Mouse (Mus musculus): Measurements from ENCODE around the gene Tmem30b. TPM values are rescaled to one million over a fixed set of nuclear protein-coding genes. Genes with fewer than 3 reads are reported as not detected.

Tmem30b gene
- total RNA-seq, 2 experiments from 2014 or later = 0.21 TPM; not detected in 1

- no peak for DNase-seq (ENCODE audit: low spot score in 2 of 2)
Observed at GRCm38 (mm10) chr12:73517768-73518167, 28.4 kb downstream of the Tmem30b start.

DNA sequence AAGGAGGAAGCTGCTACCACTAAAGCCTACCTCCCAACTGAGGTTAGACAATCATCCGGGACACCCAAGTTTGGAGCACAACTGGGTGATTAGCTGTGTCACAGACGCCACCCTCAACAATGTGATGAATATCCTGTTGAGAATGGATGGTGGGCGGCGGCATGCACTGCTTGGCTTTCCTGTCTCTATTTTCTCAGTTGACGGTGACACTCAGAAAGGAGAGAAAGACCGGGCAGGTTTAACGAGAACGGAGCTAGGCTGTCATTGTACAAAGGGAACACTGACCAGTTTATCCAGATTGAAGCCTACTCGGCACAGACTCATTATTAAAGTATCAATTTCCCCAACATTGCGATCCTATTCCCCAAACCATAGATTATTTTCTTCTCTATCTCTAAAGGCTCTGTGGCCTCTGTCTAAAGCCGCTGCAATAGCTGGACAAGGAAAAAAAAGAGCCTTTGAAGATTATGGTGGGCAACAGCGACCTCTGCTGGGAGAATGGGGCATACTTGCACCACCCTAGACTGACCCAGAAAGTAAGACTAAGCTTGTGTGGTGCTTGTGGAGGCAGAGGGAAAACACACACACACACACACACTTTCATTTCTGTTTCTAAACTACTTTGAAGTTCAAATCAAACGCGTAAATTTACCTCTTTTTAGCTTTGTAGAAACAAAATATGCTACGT lies 29.0 kb downstream of the Tmem30b start:
- peak; percentile 76 to 80 for DNase-seq (ENCODE audit: low spot score in 2 of 2)

DNA sequence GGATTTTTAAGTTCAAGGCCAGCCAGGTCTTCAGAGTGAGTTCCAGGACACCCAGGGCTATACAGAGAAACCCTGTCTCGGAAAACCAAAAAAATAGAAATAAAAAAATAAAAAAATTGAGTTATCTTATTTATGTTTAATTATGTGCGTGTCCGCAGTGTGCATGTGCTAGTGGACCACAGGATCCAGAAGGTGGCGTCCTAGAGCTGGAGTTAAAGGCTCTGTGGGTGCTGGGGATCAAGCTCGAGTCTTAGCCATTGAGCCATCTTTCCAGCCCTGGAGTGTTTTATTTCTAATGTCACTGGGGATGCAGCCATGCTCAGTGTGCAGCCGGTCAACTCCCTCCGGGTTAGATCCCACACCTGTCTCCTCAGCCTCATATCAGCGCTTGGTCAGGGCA lies 29.7 kb downstream of the Tmem30b start:
- no peak for DNase-seq (ENCODE audit: low spot score in 2 of 2)

DNA sequence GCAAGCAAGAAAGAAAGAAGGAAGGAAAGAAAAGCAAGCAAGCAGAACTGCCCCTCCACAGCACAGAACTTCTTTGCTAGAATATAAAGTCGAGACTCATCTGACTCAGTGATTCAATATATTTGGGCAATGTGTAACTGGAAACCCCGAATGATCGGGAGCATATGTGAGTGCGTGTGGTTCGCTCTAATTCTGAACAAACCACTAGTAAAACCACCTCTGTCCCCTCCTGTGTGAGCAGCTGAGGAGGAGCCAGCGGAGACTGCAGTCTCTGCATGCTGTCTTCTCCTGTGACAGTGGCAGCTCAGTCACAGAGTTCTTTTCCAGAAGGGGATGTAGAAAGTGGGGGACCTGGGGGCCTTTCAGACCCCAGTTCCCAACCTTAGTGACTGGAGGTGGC lies 31.5 kb downstream of the Tmem30b start:
- DNase-seq (ENCODE audit: low spot score in 2 of 2) = no peak

- DNase-seq (ENCODE audit: low spot score in 2 of 2) = no peak
Observed at GRCm38 (mm10) chr12:73513958-73514357, 32.2 kb downstream of the Tmem30b start.

DNA sequence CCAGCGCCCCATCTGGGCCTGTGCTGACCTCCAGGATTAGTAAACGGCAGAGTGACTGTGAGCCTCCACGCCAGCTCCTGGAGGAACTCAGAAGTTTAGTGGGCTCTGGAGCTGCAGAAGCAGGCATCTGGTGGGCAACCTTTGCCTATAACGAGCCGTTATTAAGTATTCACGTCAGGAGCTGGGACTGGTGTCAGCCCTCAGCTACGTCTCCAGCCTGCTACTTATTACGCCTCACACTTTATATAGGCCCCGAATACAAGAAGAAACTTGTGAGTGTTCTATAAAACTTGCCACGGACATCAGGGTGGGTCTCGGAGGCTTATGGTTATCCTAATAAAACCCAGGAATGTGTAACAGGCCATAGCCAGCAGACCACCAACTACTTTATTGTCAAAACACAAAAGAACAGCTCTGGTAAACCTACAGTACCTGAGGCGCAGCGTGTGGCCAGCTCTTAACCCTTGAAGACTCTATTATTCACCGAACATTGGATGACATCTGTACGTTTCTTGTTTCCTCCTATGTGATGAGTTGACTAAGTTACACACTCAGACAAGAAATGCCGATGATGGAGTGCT lies 34.6 kb downstream of the Tmem30b start:
- no peak for DNase-seq (ENCODE audit: low spot score in 2 of 2)

DNA sequence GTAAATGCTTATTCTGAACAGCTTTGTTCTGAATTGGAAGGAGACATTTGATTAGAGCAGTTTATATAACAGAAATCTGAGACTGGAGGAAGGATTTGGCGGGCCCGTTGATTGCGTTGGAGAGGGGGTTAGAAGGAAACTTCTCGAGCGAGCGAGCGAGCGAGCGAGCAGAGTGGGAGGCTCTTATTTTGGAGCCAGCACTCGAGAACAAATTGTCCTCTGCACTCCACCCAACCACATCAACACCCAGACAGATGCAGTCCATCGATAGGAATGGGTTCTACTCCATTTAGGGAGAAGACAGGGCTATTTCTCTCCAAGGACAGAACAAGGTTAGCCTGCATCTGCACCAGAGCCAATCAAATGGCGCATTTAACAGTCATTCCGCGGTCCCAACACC lies 39.1 kb downstream of the Tmem30b start:
- no peak for DNase-seq (ENCODE audit: low spot score in 2 of 2)

GRCm38 (mm10) chr12:73506648-73507047 lies 39.5 kb downstream of the Tmem30b start:
- no peak for DNase-seq (ENCODE audit: low spot score in 2 of 2)

- DNase-seq (ENCODE audit: low spot score in 2 of 2) = no peak
Observed at GRCm38 (mm10) chr12:73500689-73501326, 45.4 kb downstream of the Tmem30b start.

- no peak for DNase-seq (ENCODE audit: low spot score in 2 of 2)
Observed at GRCm38 (mm10) chr12:73495172-73495571, 51.0 kb downstream of the Tmem30b start.

GRCm38 (mm10) chr12:73493929-73494530 lies 52.2 kb downstream of the Tmem30b start:
- DNase-seq (ENCODE audit: low spot score in 2 of 2) = no peak

Other genes with a start within 250 kb of the Tmem30b start
- gene Prkch, start 38.4 kb upstream of the Tmem30b start, total RNA-seq (2021) = 1 to 10 TPM; 4.1 to 8.6 TPM